Mouse (Mus musculus): ENCODE data around the gene Ube3a. TPM values are rescaled to one million over a fixed set of nuclear protein-coding genes. Genes with fewer than 3 reads are reported as not detected.

The Ube3a gene
- polyA plus RNA-seq (2021), result 37.9 TPM

- ATAC-seq (peak; percentile 97), DNase-seq (ENCODE audit: low read depth, low spot score) (peak; percentile 75)
- in situ Hi-C loops (cut with MboI; ENCODE audit: low pct_unique_long_range_greater_than_20kb), result loop anchor here (25.0 kb wide), 1 partner anchor 491 kb away; no protein-coding TSS in a partner anchor
- no peaks in the 10 kb centered on the region for H3K27me3 ChIP-seq
- ChIA-PET POLR2A (no interaction called here), CTCF (no interaction called here)
- TF ChIP-seq CTCF (IDR thresholded peaks at IDR 0.05), result no peak
Measured at GRCm38 (mm10) chr7:59228045-59228865, at the start of gene Ube3a. Gene Ube3a, plus strand, starts transcription at chr7:59228750.

DNA sequence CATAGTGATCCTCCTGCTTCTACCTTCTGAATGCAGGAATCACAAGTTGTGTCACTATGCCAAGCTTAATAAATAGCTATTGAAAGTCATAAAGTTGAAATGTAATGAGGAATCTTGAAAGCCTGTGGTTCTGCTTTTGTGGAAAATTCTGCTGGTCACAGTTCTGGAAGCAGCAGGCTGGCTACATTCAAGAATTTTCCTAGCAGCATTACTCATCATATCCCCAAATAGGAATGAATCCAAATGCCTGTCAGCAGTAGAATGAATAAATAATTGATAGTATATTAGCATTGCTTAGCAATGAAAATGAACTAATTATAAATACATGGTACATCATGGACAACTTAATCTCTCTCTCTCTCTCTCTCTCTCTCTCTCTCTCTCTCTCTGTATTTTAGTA, 35.7 kb upstream of the Ube3a start:
- peaks cover 4% of the 10 kb centered on the region for H3K27me3 ChIP-seq
- ChIA-PET CTCF (no interaction called here), POLR2A (no interaction called here)
- DNase-seq (ENCODE audit: low read depth, low spot score) (no peak), ATAC-seq (no peak)
- in situ Hi-C loops (cut with MboI; ENCODE audit: low pct_unique_long_range_greater_than_20kb), result no loop called here
- no peak for TF ChIP-seq CTCF (IDR thresholded peaks at IDR 0.05)

GRCm38 (mm10) chr7:59214911-59215310, 13.6 kb upstream of the Ube3a start:
- in situ Hi-C loops (cut with MboI; ENCODE audit: low pct_unique_long_range_greater_than_20kb), result no loop called here
- ChIA-PET POLR2A (no interaction called here), CTCF (interaction anchor here (1.2 kb wide), 1 partner anchor 18 kb away, joined by 3 read pairs; no protein-coding TSS in a partner anchor)
- no peak for DNase-seq (ENCODE audit: low read depth, low spot score)
- H3K27me3 ChIP-seq, result no peaks in the 10 kb centered on the region
- ATAC-seq, result no peak
- TF ChIP-seq CTCF (IDR thresholded peaks at IDR 0.05), result no peak

GRCm38 (mm10) chr7:59221244-59221643, 7.3 kb upstream of the Ube3a start:
- in situ Hi-C loops (cut with MboI; ENCODE audit: low pct_unique_long_range_greater_than_20kb), result no loop called here
- no peaks in the 10 kb centered on the region for H3K27me3 ChIP-seq
- ChIA-PET CTCF (no interaction called here), POLR2A (no interaction called here)
- DNase-seq (ENCODE audit: low read depth, low spot score) (no peak), ATAC-seq (no peak)
- TF ChIP-seq CTCF (IDR thresholded peaks at IDR 0.05), result no peak

GRCm38 (mm10) chr7:59228866-59229182, 274 bp downstream of the Ube3a start:
- H3K27me3 ChIP-seq, result no peaks in the 10 kb centered on the region
- ChIA-PET CTCF (no interaction called here), POLR2A (no interaction called here)

DNA sequence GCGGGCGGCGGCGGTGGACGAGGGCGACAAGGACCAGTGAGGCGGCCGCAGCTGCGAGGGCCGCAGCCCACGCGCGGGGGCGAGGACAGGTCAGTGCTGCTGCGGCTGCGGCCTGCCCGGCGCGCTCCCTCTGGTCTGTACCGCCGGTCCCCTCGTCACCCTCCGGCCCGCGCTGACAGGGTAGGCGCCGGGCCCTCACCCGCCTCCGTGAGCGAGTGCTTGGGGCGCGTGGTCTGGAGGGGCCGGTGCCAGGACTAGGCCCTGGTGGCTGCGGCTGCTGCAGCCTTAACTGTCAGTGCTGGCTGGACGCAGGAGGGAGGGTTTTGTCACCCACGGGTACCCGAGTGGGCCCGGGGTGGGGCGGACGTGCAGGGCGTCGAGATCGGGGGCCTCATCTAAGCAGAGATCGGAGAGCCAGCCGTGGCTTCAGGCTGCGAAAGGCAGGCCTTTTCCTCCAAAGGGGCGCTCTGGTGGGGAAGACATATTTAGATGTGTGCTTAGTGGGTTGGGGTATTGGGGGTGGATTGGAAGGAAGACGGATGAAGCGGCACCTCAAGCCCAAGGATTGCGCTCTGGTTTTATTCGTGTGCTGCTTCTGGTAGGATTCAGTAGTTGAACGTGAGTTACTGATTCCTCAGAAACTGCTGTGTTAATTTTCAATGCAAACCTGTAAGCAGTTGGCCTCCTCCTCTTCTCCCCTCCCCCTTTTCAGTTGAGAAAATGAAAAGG, 797 bp downstream of the Ube3a start:
- ChIA-PET CTCF (no interaction called here), POLR2A (no interaction called here)
- DNase-seq (ENCODE audit: low read depth, low spot score), result no peak
- no peaks in the 10 kb centered on the region for H3K27me3 ChIP-seq
- in situ Hi-C loops (cut with MboI; ENCODE audit: low pct_unique_long_range_greater_than_20kb), result loop anchor here (25.0 kb wide), 1 partner anchor 492 kb away; no protein-coding TSS in a partner anchor
- TF ChIP-seq CTCF (IDR thresholded peaks at IDR 0.05), result no peak
- peak; percentile 38 for ATAC-seq

More at GRCm38 (mm10) chr7:59228866-59229182, 274 bp downstream of the Ube3a start:
- no peak for DNase-seq (ENCODE audit: low read depth, low spot score)
- ATAC-seq, result peak; percentile 63
- TF ChIP-seq CTCF (IDR thresholded peaks at IDR 0.05), result peak; percentile 82
- in situ Hi-C loops (cut with MboI; ENCODE audit: low pct_unique_long_range_greater_than_20kb), result loop anchor here (25.0 kb wide), 1 partner anchor 492 kb away; no protein-coding TSS in a partner anchor

GRCm38 (mm10) chr7:59230304-59230703, 1.8 kb downstream of the Ube3a start:
- ChIA-PET CTCF (interaction anchor here (1.0 kb wide), 1 partner anchor 20 kb away, joined by 3 read pairs; no protein-coding TSS in a partner anchor), POLR2A (no interaction called here)
- DNase-seq (ENCODE audit: low read depth, low spot score) (no peak), ATAC-seq (no peak)
- no peaks in the 10 kb centered on the region for H3K27me3 ChIP-seq
- in situ Hi-C loops (cut with MboI; ENCODE audit: low pct_unique_long_range_greater_than_20kb), result loop anchor here (25.0 kb wide), 1 partner anchor 493 kb away; no protein-coding TSS in a partner anchor
- no peak for TF ChIP-seq CTCF (IDR thresholded peaks at IDR 0.05)

- POLR2A ChIA-PET, result no interaction called here
- ATAC-seq (no peak), DNase-seq (ENCODE audit: low read depth, low spot score) (no peak)
- no peak for TF ChIP-seq CTCF (IDR thresholded peaks at IDR 0.05)
- in situ Hi-C loops (cut with MboI; ENCODE audit: low pct_unique_long_range_greater_than_20kb), result loop anchor here (25.0 kb wide), 1 partner anchor 493 kb away; no protein-coding TSS in a partner anchor
- no peaks in the 10 kb centered on the region for H3K27me3 ChIP-seq
- CTCF ChIA-PET, result interaction anchor here (1.0 kb wide), 1 partner anchor 19 kb away, joined by 3 read pairs; no protein-coding TSS in a partner anchor
Measured at GRCm38 (mm10) chr7:59230768-59231167, 2.2 kb downstream of the Ube3a start.

- ChIA-PET POLR2A (no interaction called here), CTCF (no interaction called here)
- H3K27me3 ChIP-seq, result no peaks in the 10 kb centered on the region
- no peak for TF ChIP-seq CTCF (IDR thresholded peaks at IDR 0.05)
- DNase-seq (ENCODE audit: low read depth, low spot score) (no peak), ATAC-seq (no peak)
- in situ Hi-C loops (cut with MboI; ENCODE audit: low pct_unique_long_range_greater_than_20kb), result loop anchor here (25.0 kb wide), 1 partner anchor 495 kb away; no protein-coding TSS in a partner anchor
Measured at GRCm38 (mm10) chr7:59231960-59232359, 3.4 kb downstream of the Ube3a start.

DNA sequence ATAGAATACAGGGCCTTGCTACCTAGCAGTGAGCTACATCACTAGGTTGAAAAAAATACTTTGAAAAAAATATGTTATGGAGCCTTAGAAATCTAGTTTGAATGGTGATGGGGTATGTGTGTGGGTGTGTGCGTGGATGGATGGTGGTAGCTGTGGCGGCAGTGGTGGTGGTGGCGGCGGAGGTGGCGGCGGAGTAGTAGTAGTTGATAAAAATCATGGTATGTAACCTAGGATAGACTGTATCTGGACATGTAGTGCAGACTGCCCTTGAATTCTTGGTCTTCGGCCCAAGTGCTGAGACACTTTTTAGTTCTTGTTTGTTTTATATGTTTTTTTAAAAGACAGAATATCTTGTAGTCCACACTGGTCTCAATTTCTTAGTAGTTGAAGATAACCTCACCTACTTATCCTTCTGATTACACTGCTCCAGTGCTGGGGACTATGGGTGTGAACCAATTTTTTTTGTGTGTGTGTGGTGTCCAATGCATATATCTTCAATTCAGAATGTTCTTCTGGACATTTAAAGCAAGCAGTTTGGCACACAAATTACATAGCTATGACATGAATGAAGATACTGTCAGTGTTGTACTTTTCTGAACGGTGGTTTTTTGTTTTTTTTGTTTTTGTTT, 6.3 kb downstream of the Ube3a start:
- ATAC-seq (no peak), DNase-seq (ENCODE audit: low read depth, low spot score) (no peak)
- TF ChIP-seq CTCF (IDR thresholded peaks at IDR 0.05), result no peak
- no peaks in the 10 kb centered on the region for H3K27me3 ChIP-seq
- POLR2A ChIA-PET, result no interaction called here
- in situ Hi-C loops (cut with MboI; ENCODE audit: low pct_unique_long_range_greater_than_20kb), result loop anchor here (25.0 kb wide), 1 partner anchor 498 kb away; no protein-coding TSS in a partner anchor
- CTCF ChIA-PET, result interaction anchor here (0.6 kb wide), 1 partner anchor 584 kb away, joined by 3 read pairs; no protein-coding TSS in a partner anchor

Data from Patski (cell line).